Mouse (Mus musculus) R1 (cell line): ENCODE data around the gene H2-M10.2.

ENCODE experiments used
- DNase-seq: peaks from one replicate; pipeline ENCODE4 v3.0.0-alpha.2; 2018; ENCODE audit warnings: low read depth, low spot score

The H2-M10.2 gene

GRCm38 (mm10) chr17:36252250-36252876 lies 33.9 kb downstream of the H2-M10.2 start:
- peak; percentile 39 for DNase-seq

DNA sequence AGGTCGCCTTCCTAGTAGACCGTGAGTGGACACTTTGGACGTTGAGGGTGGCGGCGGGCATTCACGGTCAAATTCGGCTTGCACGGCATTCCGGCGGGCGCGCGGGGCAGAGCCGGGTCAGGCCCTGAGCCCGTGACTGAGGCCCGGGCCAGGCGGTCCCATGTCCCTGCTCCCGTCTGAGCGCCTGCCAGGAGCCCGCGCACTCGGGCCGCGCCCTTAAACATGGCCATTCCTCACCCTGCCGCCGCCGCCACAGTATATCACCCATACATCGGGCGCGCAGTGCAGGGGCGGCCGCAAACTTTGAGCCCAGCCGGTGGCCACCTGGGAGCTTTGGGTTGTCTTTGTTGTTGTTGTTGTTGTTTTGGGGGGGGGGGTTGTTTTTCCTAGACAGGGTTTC lies 37.4 kb downstream of the H2-M10.2 start:
- DNase-seq = peak; percentile 42

- no peak for DNase-seq
Observed at GRCm38 (mm10) chr17:36245741-36246140, 40.5 kb downstream of the H2-M10.2 start.

GRCm38 (mm10) chr17:36244031-36244430 lies 42.3 kb downstream of the H2-M10.2 start:
- DNase-seq = peak; percentile 92

- no peak for DNase-seq
Observed at GRCm38 (mm10) chr17:36240637-36241213, 45.6 kb downstream of the H2-M10.2 start.

DNA sequence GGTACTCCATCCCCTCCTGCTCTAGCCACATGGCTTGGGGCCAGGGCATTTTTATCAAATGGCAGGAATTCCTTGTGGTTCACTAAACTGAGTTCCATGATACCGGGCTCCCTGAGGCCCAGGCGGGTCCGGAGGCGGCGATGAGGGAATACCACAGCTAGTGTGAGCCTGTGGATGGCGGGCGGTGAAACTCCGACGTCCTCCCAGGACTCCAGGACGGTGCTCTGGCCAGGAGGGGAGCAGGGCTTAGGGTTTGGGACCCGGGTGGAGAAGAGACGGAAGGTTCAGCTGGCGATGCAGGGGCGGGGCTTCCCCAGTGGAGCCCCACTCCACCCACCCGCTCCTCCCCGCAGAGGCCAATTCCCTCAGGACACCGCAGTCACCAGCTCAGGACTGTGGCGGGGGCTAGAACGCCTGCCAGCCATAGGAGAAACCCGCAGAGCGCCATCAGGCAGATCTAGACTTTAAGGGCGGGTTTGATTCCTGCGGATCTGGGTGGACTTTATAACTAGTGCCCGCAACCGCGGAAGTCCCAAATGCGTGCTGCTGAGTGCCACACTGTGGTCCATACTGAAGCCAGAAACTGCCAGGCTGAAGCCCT lies 48.9 kb downstream of the H2-M10.2 start:
- peak; percentile 82 for DNase-seq

GRCm38 (mm10) chr17:36235300-36235699 lies 51.0 kb downstream of the H2-M10.2 start:
- peak; percentile 34 for DNase-seq
